Mouse (Mus musculus) bone marrow, adult 2 months (tissue): ENCODE data around the gene Mgat4d.

Source experiments
- CTCF ChIP-seq: fragments of 200-500 bp; IDR thresholded peaks from 2 replicates; pipeline ENCODE4 v1.5.1; 2011; ENCODE audit warnings: low read length, control low read depth; ENCODE audit not compliant: control insufficient read depth, insufficient read depth
- POLR2A ChIP-seq: fragments of 200-500 bp; IDR thresholded peaks from 2 replicates; pipeline ENCODE4 v1.6.1; 2011; ENCODE audit warnings: low read depth, mild to moderate bottlenecking, control low read depth, low read length, borderline replicate concordance; ENCODE audit not compliant: control insufficient read depth

- TF ChIP-seq CTCF: no peak
- no peak for TF ChIP-seq POLR2A
These were observed 32.6 kb upstream of the Mgat4d start for GRCm38 (mm10) chr8:83315691-83316090.
